Mouse (Mus musculus) lung, postnatal 0 days (tissue): ENCODE data around the gene Mff.

Experiments used
- CTCF ChIP-seq: IDR thresholded peaks from 2 replicates; pipeline ENCODE4 v1.5.1; 2016; ENCODE audit warnings: antibody characterized with exemption, mild to moderate bottlenecking
- EP300 ChIP-seq: IDR thresholded peaks from 2 replicates; pipeline ENCODE4 v1.6.1; 2016; ENCODE audit warnings: antibody characterized with exemption, mild to moderate bottlenecking, control low read depth

DNA sequence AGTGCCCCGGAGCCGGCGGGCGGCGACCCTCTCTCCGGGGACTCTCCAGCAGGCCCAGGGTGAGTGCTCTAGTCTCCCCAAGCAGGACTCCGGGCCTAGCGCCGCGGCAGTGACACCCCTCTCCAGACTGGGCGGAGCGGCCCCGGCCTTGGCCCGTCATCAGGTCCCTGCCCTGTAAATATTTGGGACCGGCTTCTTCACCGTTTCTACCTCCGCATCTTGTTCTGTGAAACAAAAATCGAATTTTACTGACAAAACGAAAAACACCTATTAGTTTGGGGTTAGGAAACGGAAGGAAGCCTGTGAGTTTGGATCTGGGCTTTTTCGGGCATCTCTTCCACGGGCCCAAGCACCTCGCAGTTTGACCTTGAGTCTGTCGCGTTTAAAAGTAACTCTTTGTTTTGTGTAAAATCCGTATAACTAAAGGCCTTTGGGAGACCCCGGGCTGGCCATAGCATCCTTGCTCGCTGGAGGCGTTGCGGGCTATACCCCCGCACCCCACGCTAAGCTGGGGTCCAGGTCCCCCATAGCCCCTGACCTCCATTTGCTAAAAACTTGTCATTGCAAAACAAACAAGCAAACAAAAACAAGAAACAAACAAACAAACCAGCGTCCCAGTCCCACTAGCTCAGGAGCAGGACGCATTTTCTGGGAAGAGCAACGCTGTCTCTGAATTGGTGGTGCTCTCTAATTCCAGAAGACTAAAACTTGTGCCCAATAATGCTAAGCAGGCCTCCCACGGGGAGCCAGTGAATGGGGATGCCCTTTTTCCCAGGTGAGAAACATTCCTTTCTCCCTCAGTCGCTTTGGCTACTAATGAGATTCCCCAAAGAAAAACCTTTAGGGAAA, 560 bp downstream of the Mff start:
- TF ChIP-seq CTCF (no peak), EP300 (no peak)
